Mouse (Mus musculus) cortical plate, adult 2 months (tissue): ENCODE results near the gene Nr0b2.

Experiments
- CTCF ChIP-seq: fragments of 200-500 bp; IDR thresholded peaks from 2 replicates; pipeline ENCODE4 v1.5.1; 2011; ENCODE audit warnings: mild to moderate bottlenecking, control low read depth, low read length; ENCODE audit not compliant: insufficient read depth; ENCODE audit errors: extremely low read depth
- POLR2A ChIP-seq: fragments of 200-500 bp; IDR thresholded peaks from 2 replicates; pipeline ENCODE4 v1.6.1; 2011; ENCODE audit warnings: mild to moderate bottlenecking, low read length, control low read depth; ENCODE audit not compliant: insufficient read depth; ENCODE audit errors: extremely low read depth

- TF ChIP-seq CTCF, result no peak
- TF ChIP-seq POLR2A, result no peak
Measured at GRCm38 (mm10) chr4:133552029-133552428, 1.1 kb upstream of the Nr0b2 start.
